Mouse (Mus musculus) CD4-positive naive resting alpha-beta T cell, adult 76 days (primary cell): ENCODE results near the gene Gm15114. TPM values are rescaled to one million over a fixed set of nuclear protein-coding genes. Genes with fewer than 3 reads are reported as not detected.

Source experiments
- total RNA-seq: library from RNA; stranded (reverse); gene quantifications from one replicate; pipeline ENCODE4 v1.2.4, GENCODE M21; 2023

Gm15114 gene
- not detected for total RNA-seq

DNA sequence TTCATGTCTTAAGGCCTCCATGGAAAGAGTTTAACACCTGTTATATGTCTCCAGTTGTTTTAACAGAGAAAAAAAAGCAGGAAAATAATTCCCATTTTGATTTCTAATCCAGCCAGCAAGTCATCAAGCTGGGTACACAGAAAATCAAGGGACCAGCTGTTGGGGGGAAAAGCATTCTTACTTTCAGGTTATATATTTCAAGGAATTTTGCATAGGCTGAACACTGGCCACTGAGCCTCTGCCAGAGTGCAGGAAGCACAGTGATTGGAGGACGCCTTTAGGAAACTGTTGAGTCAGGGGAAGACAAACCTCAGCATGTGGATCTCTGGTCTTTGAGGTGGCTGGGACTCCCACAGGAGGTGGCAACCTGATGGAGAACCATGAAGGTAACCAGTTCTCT lies at the start of gene Gm15114:
Gm15114 (plus strand) TSS at position 301 of the 400 bp plus-strand sequence.

Other genes starting within 250 kb of the Gm15114 start
- not detected for gene Gm8334, start 126.2 kb downstream of the Gm15114 start, total RNA-seq
- not detected for gene Gm15127, start 174.6 kb downstream of the Gm15114 start, total RNA-seq